Mouse (Mus musculus) G1E (cell line): Measurements from ENCODE around the gene Axdnd1.

Experiments
- CTCF ChIP-seq: IDR thresholded peaks from 2 replicates; pipeline ENCODE4 v1.5.1; 2012; ENCODE audit warnings: low read depth, low read length, inconsistent platforms, mixed read lengths
- GATA1 ChIP-seq: IDR thresholded peaks from 2 replicates; pipeline ENCODE4 v1.6.1; 2012; ENCODE audit warnings: borderline replicate concordance, low read length, inconsistent platforms, mixed read lengths
- GATA2 ChIP-seq: IDR thresholded peaks from 2 replicates; pipeline ENCODE4 v1.6.1; 2012; ENCODE audit warnings: low read depth, low read length, inconsistent platforms, borderline replicate concordance
- POLR2AphosphoS5 ChIP-seq: IDR thresholded peaks from 2 replicates; pipeline ENCODE4 v1.6.1; 2012; ENCODE audit warnings: low read depth, low read length, inconsistent platforms; ENCODE audit not compliant: insufficient replicate concordance
- TAL1 ChIP-seq: conservative IDR thresholded peaks from 2 replicates; pipeline ENCODE4 v1.6.1; 2012; ENCODE audit warnings: low read depth, low read length, inconsistent platforms, mixed read lengths

DNA sequence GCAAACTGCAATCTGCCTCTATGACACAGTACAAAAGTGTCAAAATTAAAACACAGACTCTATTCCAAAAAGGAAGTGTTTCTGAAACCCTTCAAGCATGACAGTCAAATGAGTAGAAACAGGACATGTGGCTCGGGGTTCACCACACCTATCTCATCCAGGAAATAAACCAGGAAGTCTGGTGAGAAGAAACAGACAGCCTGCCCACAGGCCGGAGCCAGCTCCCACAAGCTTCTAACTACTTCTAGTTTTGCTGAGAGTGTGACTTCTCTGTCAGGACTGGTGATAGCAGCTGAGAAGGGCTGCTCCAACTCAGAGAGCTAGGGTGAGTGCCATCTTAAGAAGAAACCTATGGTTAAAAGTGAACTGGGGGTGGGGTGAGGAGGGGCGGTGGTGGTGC, 38.7 kb upstream of the Axdnd1 start:
- TF ChIP-seq CTCF (no peak), GATA1 (no peak), POLR2AphosphoS5 (no peak), GATA2 (no peak), TAL1 (no peak)
